Mouse (Mus musculus) forelimb bud, embryonic 11.5 days (tissue): ENCODE measurements around the gene Otogl.
"Not testable (repeated sequence)": the region's sequence is repeated elsewhere in the genome, so short reads cannot be mapped to it uniquely, and the experiment has no call there.

Experiments used
- DNase-seq: peaks from one replicate; pipeline ENCODE4 v3.0.0-alpha.2; 2012; ENCODE audit warnings: low read depth, low spot score

Gene Otogl

GRCm38 (mm10) chr10:107810649-107811398, 101.1 kb downstream of the Otogl start:
- DNase-seq, result no peak

GRCm38 (mm10) chr10:107805203-107805602, 106.7 kb downstream of the Otogl start:
- DNase-seq, result no peak

- DNase-seq, result not testable (repeated sequence)
Observed at GRCm38 (mm10) chr10:107804285-107804684, 107.6 kb downstream of the Otogl start.

- peak; percentile 37 for DNase-seq
Observed at GRCm38 (mm10) chr10:107799671-107800353, 112.1 kb downstream of the Otogl start.

- DNase-seq, result no peak
Observed at GRCm38 (mm10) chr10:107794812-107795756, 116.8 kb downstream of the Otogl start.

GRCm38 (mm10) chr10:107792491-107792890, 119.4 kb downstream of the Otogl start:
- DNase-seq, result no peak

- no peak for DNase-seq
Observed at GRCm38 (mm10) chr10:107779548-107779947, 132.4 kb downstream of the Otogl start.

- no peak for DNase-seq
Observed at GRCm38 (mm10) chr10:107759624-107760023, 152.3 kb downstream of the Otogl start.

GRCm38 (mm10) chr10:107753471-107753870, 158.5 kb downstream of the Otogl start:
- DNase-seq, result no peak

- DNase-seq, result no peak
Observed at GRCm38 (mm10) chr10:107752351-107753143, 159.4 kb downstream of the Otogl start.

GRCm38 (mm10) chr10:107751944-107752343, 160.0 kb downstream of the Otogl start:
- DNase-seq, result no peak

GRCm38 (mm10) chr10:107747566-107747965, 164.4 kb downstream of the Otogl start:
- DNase-seq, result peak; percentile 38

GRCm38 (mm10) chr10:107746717-107747116, 165.2 kb downstream of the Otogl start:
- DNase-seq, result no peak

GRCm38 (mm10) chr10:107739815-107740214, 172.1 kb downstream of the Otogl start:
- no peak for DNase-seq

GRCm38 (mm10) chr10:107737743-107738142, 174.2 kb downstream of the Otogl start:
- no peak for DNase-seq

GRCm38 (mm10) chr10:107735448-107735847, 176.5 kb downstream of the Otogl start:
- no peak for DNase-seq

GRCm38 (mm10) chr10:107734327-107734726, 177.6 kb downstream of the Otogl start:
- no peak for DNase-seq

- DNase-seq, result no peak
Observed at GRCm38 (mm10) chr10:107725631-107726030, 186.3 kb downstream of the Otogl start.

GRCm38 (mm10) chr10:107719806-107720205, 192.1 kb downstream of the Otogl start, which contains the start of gene Ptprq:
TSS of gene Ptprq (minus strand) at chr10:107720051.
- no peak for DNase-seq
